Mouse (Mus musculus): ENCODE measurements at regions not wholly inside any gene's neighbourhood (a gene's known extent, or its start where the extent isn't known, plus 50 kb on each side); places are given as distances from the start of the nearest gene placed in this dataset.

DNA sequence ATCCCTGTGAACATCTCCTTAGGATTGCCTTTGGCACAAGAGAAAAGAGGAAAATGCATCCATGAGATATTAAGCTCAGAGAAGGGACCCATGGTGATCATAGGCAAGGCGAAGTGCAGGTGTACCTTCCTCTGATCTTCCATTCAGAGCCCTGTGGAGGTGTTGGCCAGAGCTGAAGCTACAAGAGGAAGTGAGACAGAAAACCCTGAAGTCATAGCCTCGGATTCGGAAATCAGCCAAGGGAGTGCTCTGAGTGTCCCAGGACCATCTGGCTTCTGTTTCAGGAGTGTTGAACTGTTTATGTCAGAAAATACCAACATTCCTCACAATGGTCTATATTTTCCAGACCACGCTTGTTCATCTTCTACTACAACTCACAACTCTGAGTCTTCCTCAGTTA lies 271.6 kb downstream of the Ccser2 start:
- Histone ChIP-seq H3K4me3 (ENCODE audit: insufficient read depth, low read depth, low read length) (no peak overlapping the region), H3K4me1 (ENCODE audit: control insufficient read depth, insufficient read depth, low read length) (no peaks in the 10 kb centered on the region), H3K36me3 (ENCODE audit: control insufficient read depth, insufficient read depth, low read length) (no peaks in the 10 kb centered on the region), H3K9ac (ENCODE audit: low read depth, low read length) (no peak overlapping the region), H3K79me2 (ENCODE audit: control insufficient read depth, insufficient read depth, low read length) (no peaks in the 10 kb centered on the region), H3K27me3 (ENCODE audit: control insufficient read depth, insufficient read depth, low read length) (no peaks in the 10 kb centered on the region), H3K27ac (replicated peaks; ENCODE audit: insufficient read depth, low read depth, low read length) (no peak overlapping the region)
- 73% methylated on average over 4 of the region's 4 CpGs for WGBS
- no peak for DNase-seq (ENCODE audit: extremely low read depth, low read depth, low spot score)
- TF ChIP-seq CTCF (IDR thresholded peaks at IDR 0.05; ENCODE audit: low read depth, low read length) (no peak), POLR2A (IDR thresholded peaks at IDR 0.05; ENCODE audit: extremely low read depth, insufficient read depth, low read length) (no peak)

- Histone ChIP-seq H3K27ac (replicated peaks; ENCODE audit: insufficient read depth, low read depth, low read length) (no peak overlapping the region), H3K79me2 (ENCODE audit: control insufficient read depth, insufficient read depth, low read length) (no peaks in the 10 kb centered on the region), H3K27me3 (ENCODE audit: control insufficient read depth, insufficient read depth, low read length) (no peaks in the 10 kb centered on the region), H3K9ac (ENCODE audit: low read depth, low read length) (no peak overlapping the region), H3K4me3 (ENCODE audit: insufficient read depth, low read depth, low read length) (no peak overlapping the region), H3K36me3 (ENCODE audit: control insufficient read depth, insufficient read depth, low read length) (no peaks in the 10 kb centered on the region), H3K4me1 (ENCODE audit: control insufficient read depth, insufficient read depth, low read length) (no peaks in the 10 kb centered on the region)
- TF ChIP-seq POLR2A (IDR thresholded peaks at IDR 0.05; ENCODE audit: extremely low read depth, insufficient read depth, low read length) (no peak), CTCF (IDR thresholded peaks at IDR 0.05; ENCODE audit: low read depth, low read length) (no peak)
- no peak for DNase-seq (ENCODE audit: extremely low read depth, low read depth, low spot score)
Observed at GRCm38 (mm10) chr14:36691958-36692357, 276.6 kb downstream of the Ccser2 start.

GRCm38 (mm10) chr14:36691018-36691417 lies 277.6 kb downstream of the Ccser2 start:
- no peak overlapping the region for H3K27ac ChIP-seq (replicated peaks; ENCODE audit: insufficient read depth, low read depth, low read length)
- DNase-seq (ENCODE audit: extremely low read depth, low read depth, low spot score), result no peak
- whole genome bisulfite sequencing, result 71% methylated on average over 2 of the region's 2 CpGs
- no peaks in the 10 kb centered on the region for H3K36me3 ChIP-seq (ENCODE audit: control insufficient read depth, insufficient read depth, low read length)
- H3K79me2 ChIP-seq (ENCODE audit: control insufficient read depth, insufficient read depth, low read length), result no peaks in the 10 kb centered on the region
- no peak for TF ChIP-seq POLR2A (IDR thresholded peaks at IDR 0.05; ENCODE audit: extremely low read depth, insufficient read depth, low read length)
- TF ChIP-seq CTCF (IDR thresholded peaks at IDR 0.05; ENCODE audit: low read depth, low read length), result no peak
- no peaks in the 10 kb centered on the region for H3K27me3 ChIP-seq (ENCODE audit: control insufficient read depth, insufficient read depth, low read length)
- no peak overlapping the region for H3K4me3 ChIP-seq (ENCODE audit: insufficient read depth, low read depth, low read length)
- no peak overlapping the region for H3K9ac ChIP-seq (ENCODE audit: low read depth, low read length)
- no peaks in the 10 kb centered on the region for H3K4me1 ChIP-seq (ENCODE audit: control insufficient read depth, insufficient read depth, low read length)

DNA sequence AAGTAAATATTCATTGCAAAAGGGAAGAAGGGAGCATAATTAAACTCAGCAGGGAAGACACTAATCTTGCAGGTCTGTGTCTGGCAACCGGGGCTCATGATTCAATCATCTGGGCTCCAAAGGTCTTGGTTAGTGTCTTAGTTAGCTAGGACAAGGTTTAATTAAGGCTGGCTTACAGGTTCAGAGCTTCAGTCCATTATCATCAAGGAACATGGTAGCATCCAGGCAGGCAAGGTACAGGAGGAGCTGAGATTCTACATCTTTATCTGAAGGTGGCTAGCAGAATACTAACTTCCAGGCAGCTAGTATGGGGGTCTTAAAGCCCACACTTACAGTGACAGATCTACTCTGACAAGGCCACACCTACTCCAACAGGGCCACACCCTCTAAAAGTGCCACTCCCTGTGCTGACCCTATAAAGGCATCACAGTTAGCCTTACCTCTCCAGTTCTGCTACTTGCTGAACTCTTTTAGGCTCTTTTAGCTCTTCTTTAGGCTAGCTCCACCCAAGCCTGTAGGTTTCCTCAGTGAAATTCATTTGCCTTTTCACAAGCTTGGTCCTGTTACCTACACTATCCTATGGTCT lies 309.8 kb downstream of the Ccser2 start:
- no peaks in the 10 kb centered on the region for H3K27me3 ChIP-seq (ENCODE audit: control insufficient read depth, insufficient read depth, low read length)
- WGBS, result 86% methylated on average over 1 of the region's 1 CpGs
- no peak for DNase-seq (ENCODE audit: extremely low read depth, low read depth, low spot score)
- TF ChIP-seq POLR2A (IDR thresholded peaks at IDR 0.05; ENCODE audit: extremely low read depth, insufficient read depth, low read length) (no peak), CTCF (IDR thresholded peaks at IDR 0.05; ENCODE audit: low read depth, low read length) (no peak)
- H3K4me3 ChIP-seq (ENCODE audit: insufficient read depth, low read depth, low read length), result no peak overlapping the region
- H3K27ac ChIP-seq (replicated peaks; ENCODE audit: insufficient read depth, low read depth, low read length), result no peak overlapping the region
- H3K36me3 ChIP-seq (ENCODE audit: control insufficient read depth, insufficient read depth, low read length), result no peaks in the 10 kb centered on the region
- H3K4me1 ChIP-seq (ENCODE audit: control insufficient read depth, insufficient read depth, low read length), result no peaks in the 10 kb centered on the region
- H3K79me2 ChIP-seq (ENCODE audit: control insufficient read depth, insufficient read depth, low read length), result no peaks in the 10 kb centered on the region
- no peak overlapping the region for H3K9ac ChIP-seq (ENCODE audit: low read depth, low read length)

DNA sequence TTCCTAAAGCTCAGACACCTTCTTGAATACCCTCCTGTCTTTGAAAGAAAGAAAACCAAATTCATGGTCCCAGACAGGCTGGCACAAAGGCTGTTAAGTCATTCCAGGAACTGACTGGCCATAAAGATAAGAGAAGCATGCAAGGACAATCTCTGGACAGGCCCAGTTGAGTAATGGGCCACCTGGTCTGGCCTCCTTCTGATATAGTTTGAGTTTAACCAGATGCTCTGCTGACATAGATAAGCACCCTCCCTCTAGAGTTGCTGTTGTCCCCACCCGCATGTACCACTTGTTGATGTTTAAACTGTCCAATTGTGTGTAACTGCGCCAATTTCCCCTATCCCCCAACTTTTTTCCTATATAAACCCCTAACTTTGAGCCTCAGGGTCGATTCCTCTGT lies 310.4 kb downstream of the Ccser2 start:
- H3K27me3 ChIP-seq (ENCODE audit: control insufficient read depth, insufficient read depth, low read length), result no peaks in the 10 kb centered on the region
- no peak overlapping the region for H3K9ac ChIP-seq (ENCODE audit: low read depth, low read length)
- no peaks in the 10 kb centered on the region for H3K79me2 ChIP-seq (ENCODE audit: control insufficient read depth, insufficient read depth, low read length)
- WGBS, result 64% methylated on average over 3 of the region's 3 CpGs
- H3K4me3 ChIP-seq (ENCODE audit: insufficient read depth, low read depth, low read length), result no peak overlapping the region
- DNase-seq (ENCODE audit: extremely low read depth, low read depth, low spot score), result no peak
- H3K4me1 ChIP-seq (ENCODE audit: control insufficient read depth, insufficient read depth, low read length), result no peaks in the 10 kb centered on the region
- H3K27ac ChIP-seq (replicated peaks; ENCODE audit: insufficient read depth, low read depth, low read length), result no peak overlapping the region
- no peaks in the 10 kb centered on the region for H3K36me3 ChIP-seq (ENCODE audit: control insufficient read depth, insufficient read depth, low read length)
- TF ChIP-seq POLR2A (IDR thresholded peaks at IDR 0.05; ENCODE audit: extremely low read depth, insufficient read depth, low read length) (no peak), CTCF (IDR thresholded peaks at IDR 0.05; ENCODE audit: low read depth, low read length) (no peak)

DNA sequence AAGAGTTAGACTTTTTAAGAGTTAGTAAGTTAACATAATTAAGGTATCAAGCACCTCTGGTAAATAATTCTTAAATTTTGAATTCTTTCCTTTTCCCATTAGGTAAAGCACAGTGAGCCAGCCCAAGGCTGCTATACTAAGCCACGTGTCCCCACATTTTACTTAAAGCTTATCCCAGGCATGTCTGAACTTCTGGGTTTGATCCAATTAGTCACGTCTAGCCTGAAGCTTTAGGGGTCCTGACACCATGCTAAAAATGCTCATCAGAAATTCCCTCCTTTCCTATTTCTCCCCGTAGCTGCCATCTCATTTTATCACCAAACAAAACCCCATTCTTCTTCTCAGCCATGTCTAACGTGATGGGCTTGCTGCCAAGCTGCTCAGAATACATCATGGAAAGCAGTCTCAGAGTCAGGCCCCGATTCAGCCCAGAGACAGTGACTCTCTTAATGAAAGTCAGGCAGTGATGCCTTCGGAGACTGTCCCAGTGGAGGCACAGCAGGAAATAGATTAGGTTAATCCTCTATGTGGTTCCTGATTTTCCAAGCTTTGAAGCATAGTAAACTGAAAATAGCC lies 315.5 kb downstream of the Ccser2 start:
- Histone ChIP-seq H3K79me2 (ENCODE audit: control insufficient read depth, insufficient read depth, low read length) (no peaks in the 10 kb centered on the region), H3K4me1 (ENCODE audit: control insufficient read depth, insufficient read depth, low read length) (no peaks in the 10 kb centered on the region), H3K36me3 (ENCODE audit: control insufficient read depth, insufficient read depth, low read length) (no peaks in the 10 kb centered on the region), H3K9ac (ENCODE audit: low read depth, low read length) (no peak overlapping the region), H3K27me3 (ENCODE audit: control insufficient read depth, insufficient read depth, low read length) (no peaks in the 10 kb centered on the region), H3K4me3 (ENCODE audit: insufficient read depth, low read depth, low read length) (no peak overlapping the region), H3K27ac (replicated peaks; ENCODE audit: insufficient read depth, low read depth, low read length) (no peak overlapping the region)
- DNase-seq (ENCODE audit: extremely low read depth, low read depth, low spot score), result no peak
- no peak for TF ChIP-seq POLR2A (IDR thresholded peaks at IDR 0.05; ENCODE audit: extremely low read depth, insufficient read depth, low read length)
- TF ChIP-seq CTCF (IDR thresholded peaks at IDR 0.05; ENCODE audit: low read depth, low read length), result no peak
- 29% methylated on average over 6 of the region's 6 CpGs for WGBS

Measured in liver, adult 2 months (tissue).